Mouse (Mus musculus) olfactory bulb, adult 2 months (tissue): Measurements from ENCODE around the gene Col1a1.

Experiments
- CTCF ChIP-seq: fragments of 200-500 bp; IDR thresholded peaks from 2 replicates; pipeline ENCODE4 v1.5.1; 2012; ENCODE audit warnings: low read depth, mild to moderate bottlenecking, low read length, moderate library complexity; ENCODE audit not compliant: insufficient read depth
- POLR2A ChIP-seq: fragments of 200-500 bp; IDR thresholded peaks from 2 replicates; pipeline ENCODE4 v1.6.1; 2012; ENCODE audit warnings: mild to moderate bottlenecking, low read depth, low read length, moderate library complexity; ENCODE audit not compliant: insufficient read depth

DNA sequence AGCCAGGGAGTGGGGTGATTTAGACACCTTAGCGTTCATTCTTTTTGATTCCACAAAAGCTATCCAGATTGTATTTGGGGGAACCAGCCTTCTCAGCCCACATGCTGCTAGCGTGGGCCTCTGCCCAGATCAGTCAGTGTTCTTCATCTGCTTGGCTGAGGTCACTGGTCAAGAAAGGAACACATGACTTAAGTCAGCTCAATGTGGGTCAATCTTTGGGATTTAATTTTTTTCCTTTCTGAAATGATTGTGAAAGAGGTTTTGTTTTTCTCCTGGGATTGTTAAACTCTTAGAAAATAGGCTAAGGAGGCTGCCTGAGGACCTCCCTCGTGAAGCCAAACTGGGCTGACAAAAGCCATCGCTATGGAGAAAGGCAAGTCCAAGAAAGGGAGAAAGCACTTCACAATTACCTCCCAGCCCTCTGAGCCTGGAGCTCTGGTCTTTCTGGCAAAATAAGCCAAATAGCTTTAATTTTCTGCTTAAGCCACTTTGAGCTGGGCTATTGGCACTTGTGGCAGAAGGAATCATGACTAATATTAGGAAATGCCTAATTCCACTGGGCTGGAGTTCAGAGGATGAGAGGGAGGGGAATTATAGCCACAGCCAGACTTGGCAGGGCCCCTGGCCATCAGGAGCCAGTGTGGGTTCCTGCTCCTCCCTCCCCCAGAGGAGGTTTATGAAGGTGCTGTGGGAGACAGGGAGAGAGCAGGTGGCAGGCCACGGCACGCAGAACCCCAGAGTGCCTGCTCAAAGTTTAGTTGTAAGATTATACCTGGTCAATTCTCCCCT, 22.5 kb upstream of the Col1a1 start:
- TF ChIP-seq CTCF (no peak), POLR2A (no peak)
